Mouse (Mus musculus): ENCODE results near the gene Schip1. TPM values are rescaled to one million over a fixed set of nuclear protein-coding genes. Genes with fewer than 3 reads are reported as not detected.

The Schip1 gene
- polyA plus RNA-seq, 1 experiment from 2014 or later, result 33.2 TPM

DNA sequence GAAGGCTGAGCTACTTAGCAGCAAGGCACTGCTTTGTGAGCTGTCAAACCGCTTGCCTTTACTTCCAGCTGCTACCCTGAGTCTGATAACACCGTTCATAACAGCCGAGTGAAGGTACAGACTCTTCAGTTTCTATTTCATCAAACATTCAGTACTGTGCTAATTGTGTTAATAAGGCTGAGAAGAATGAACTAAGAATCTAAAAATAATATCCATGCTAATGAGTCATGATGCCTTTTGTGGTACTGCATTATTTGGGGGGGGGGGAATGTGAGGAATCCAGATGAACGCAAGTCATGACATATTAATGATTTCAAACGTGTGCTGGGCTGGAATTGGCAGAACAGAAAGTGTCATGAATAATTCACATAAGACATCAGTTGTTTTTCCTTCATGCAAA lies 341.1 kb downstream of the Schip1 start:
- no peak for ATAC-seq (ENCODE audit: insufficient read depth, low FRiP score)
- H3K9me3 ChIP-seq (replicated peaks; ENCODE audit: control insufficient read depth, low read length), result no peaks in the 10 kb centered on the region
- H3K27me3 ChIP-seq (ENCODE audit: control insufficient read depth, insufficient read depth, low read length), result no peaks in the 10 kb centered on the region
- H3K9ac ChIP-seq (ENCODE audit: low read length), result no peak overlapping the region
- H3K4me1 ChIP-seq (ENCODE audit: control insufficient read depth, insufficient read depth, low read length), result no peaks in the 10 kb centered on the region
- H3K36me3 ChIP-seq (ENCODE audit: control insufficient read depth, insufficient read depth, low read length), result no peaks in the 10 kb centered on the region
- H3K4me3 ChIP-seq (replicated peaks; ENCODE audit: low read length), result no peak overlapping the region
- no peak overlapping the region for H3K27ac ChIP-seq (ENCODE audit: low read length)
- whole genome bisulfite sequencing, result 68% methylated on average over 5 of the region's 5 CpGs
- H3K4me2 ChIP-seq (ENCODE audit: low read depth, low read length), result no peak overlapping the region

DNA sequence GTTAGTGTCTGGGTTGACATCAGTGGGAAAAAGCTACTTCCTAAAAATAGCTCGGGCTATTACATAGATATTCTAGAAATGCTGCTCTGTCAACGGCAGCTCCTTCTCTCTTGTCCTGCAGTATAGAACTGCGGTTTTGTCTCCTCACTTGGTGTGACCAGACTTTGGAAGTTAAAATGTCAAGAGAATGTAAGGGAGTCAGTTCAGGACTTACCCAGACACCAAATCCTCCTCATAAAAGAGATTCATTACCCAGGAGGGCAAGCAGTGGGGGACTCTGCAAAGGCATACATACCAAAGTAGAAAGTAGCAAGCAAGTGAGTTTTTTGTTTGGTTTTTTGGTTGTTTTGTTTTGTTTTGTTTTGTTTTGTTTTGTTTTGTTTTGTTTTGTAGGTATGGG lies 347.7 kb downstream of the Schip1 start:
- H3K9ac ChIP-seq (ENCODE audit: low read length), result no peak overlapping the region
- H3K27ac ChIP-seq (ENCODE audit: low read length), result no peak overlapping the region
- H3K4me3 ChIP-seq (replicated peaks; ENCODE audit: low read length), result no peak overlapping the region
- H3K4me1 ChIP-seq (ENCODE audit: control insufficient read depth, insufficient read depth, low read length), result no peaks in the 10 kb centered on the region
- no peak overlapping the region for H3K4me2 ChIP-seq (ENCODE audit: low read depth, low read length)
- ATAC-seq (ENCODE audit: insufficient read depth, low FRiP score), result no peak
- H3K27me3 ChIP-seq (ENCODE audit: control insufficient read depth, insufficient read depth, low read length), result no peaks in the 10 kb centered on the region
- 74% methylated on average over 3 of the region's 3 CpGs for WGBS
- H3K36me3 ChIP-seq (ENCODE audit: control insufficient read depth, insufficient read depth, low read length), result no peaks in the 10 kb centered on the region
- H3K9me3 ChIP-seq (replicated peaks; ENCODE audit: control insufficient read depth, low read length), result no peaks in the 10 kb centered on the region

DNA sequence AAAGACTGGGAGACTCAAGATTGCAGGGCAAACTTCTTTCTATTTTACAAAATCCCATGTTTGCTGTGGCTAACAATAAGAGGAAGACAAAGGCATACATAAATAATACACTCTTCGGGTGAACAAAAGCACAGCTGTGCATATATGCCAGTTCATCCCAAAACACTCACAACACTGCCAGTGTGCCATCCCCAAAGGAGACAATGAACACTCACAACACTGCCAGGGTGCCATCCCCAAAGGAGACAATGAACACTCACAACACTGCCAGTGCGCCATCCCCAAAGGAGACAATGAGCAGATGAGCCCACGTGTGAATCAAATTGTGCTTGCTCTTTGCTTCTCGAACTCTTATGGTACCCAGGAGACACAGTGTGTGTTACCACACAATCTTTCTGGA lies 355.2 kb downstream of the Schip1 start:
- Histone ChIP-seq H3K9ac (ENCODE audit: low read length) (no peak overlapping the region), H3K4me2 (ENCODE audit: low read depth, low read length) (no peak overlapping the region), H3K27ac (ENCODE audit: low read length) (no peak overlapping the region), H3K36me3 (ENCODE audit: control insufficient read depth, insufficient read depth, low read length) (no peaks in the 10 kb centered on the region), H3K27me3 (ENCODE audit: control insufficient read depth, insufficient read depth, low read length) (no peaks in the 10 kb centered on the region), H3K9me3 (replicated peaks; ENCODE audit: control insufficient read depth, low read length) (no peaks in the 10 kb centered on the region), H3K4me1 (ENCODE audit: control insufficient read depth, insufficient read depth, low read length) (no peaks in the 10 kb centered on the region), H3K4me3 (replicated peaks; ENCODE audit: low read length) (no peak overlapping the region)
- no peak for ATAC-seq (ENCODE audit: insufficient read depth, low FRiP score)
- WGBS, result 90% methylated on average over 4 of the region's 4 CpGs

DNA sequence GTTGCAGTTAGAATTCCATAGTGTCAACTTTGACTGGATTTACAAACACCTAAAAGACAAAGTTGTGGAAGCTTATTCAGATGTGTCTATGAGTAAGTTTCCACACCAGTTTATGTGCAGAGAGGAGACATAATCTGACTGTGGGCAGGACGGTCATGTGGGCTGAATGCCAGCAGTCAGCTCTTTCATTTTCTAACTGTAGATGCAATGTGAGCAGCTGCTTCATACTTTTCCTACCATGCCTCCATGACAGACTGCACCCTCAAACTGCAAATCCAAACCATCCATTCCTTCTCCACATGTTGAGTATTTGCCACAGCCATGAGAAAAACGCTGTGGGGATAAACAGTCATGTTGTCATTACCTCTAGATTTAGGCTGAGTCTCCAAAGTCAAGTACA lies 356.3 kb downstream of the Schip1 start:
- H3K4me3 ChIP-seq (replicated peaks; ENCODE audit: low read length), result no peak overlapping the region
- H3K9ac ChIP-seq (ENCODE audit: low read length), result no peak overlapping the region
- H3K27ac ChIP-seq (ENCODE audit: low read length), result no peak overlapping the region
- no peak overlapping the region for H3K4me2 ChIP-seq (ENCODE audit: low read depth, low read length)
- ATAC-seq (ENCODE audit: insufficient read depth, low FRiP score), result no peak
- 62% methylated on average over 2 of the region's 2 CpGs for WGBS
- no peaks in the 10 kb centered on the region for H3K4me1 ChIP-seq (ENCODE audit: control insufficient read depth, insufficient read depth, low read length)
- H3K36me3 ChIP-seq (ENCODE audit: control insufficient read depth, insufficient read depth, low read length), result no peaks in the 10 kb centered on the region
- no peaks in the 10 kb centered on the region for H3K9me3 ChIP-seq (replicated peaks; ENCODE audit: control insufficient read depth, low read length)
- H3K27me3 ChIP-seq (ENCODE audit: control insufficient read depth, insufficient read depth, low read length), result no peaks in the 10 kb centered on the region

DNA sequence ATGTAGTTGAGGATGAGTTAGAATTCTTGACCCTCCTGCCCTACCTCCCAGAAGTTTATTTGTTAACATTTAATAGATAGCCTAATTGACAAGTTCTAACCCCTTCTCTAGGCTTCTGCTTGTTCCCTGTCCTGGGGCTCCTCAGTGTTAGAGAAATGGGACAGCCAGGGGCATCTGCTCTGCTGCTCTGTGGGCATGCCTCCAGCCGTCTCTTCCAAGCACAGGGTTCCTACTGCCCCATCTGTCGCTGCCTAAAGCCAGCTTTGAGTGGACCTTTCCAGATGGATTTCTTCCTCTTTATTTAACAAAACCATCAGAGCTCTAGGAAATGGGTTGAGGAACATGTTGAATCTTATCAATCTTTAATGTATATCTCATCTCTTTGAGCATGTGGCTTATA lies 357.2 kb downstream of the Schip1 start:
- 78% methylated on average over 2 of the region's 2 CpGs for WGBS
- no peak overlapping the region for H3K9ac ChIP-seq (ENCODE audit: low read length)
- H3K9me3 ChIP-seq (replicated peaks; ENCODE audit: control insufficient read depth, low read length), result no peaks in the 10 kb centered on the region
- no peaks in the 10 kb centered on the region for H3K4me1 ChIP-seq (ENCODE audit: control insufficient read depth, insufficient read depth, low read length)
- no peak for ATAC-seq (ENCODE audit: insufficient read depth, low FRiP score)
- no peak overlapping the region for H3K27ac ChIP-seq (ENCODE audit: low read length)
- H3K4me2 ChIP-seq (ENCODE audit: low read depth, low read length), result no peak overlapping the region
- H3K27me3 ChIP-seq (ENCODE audit: control insufficient read depth, insufficient read depth, low read length), result no peaks in the 10 kb centered on the region
- H3K4me3 ChIP-seq (replicated peaks; ENCODE audit: low read length), result no peak overlapping the region
- H3K36me3 ChIP-seq (ENCODE audit: control insufficient read depth, insufficient read depth, low read length), result no peaks in the 10 kb centered on the region

DNA sequence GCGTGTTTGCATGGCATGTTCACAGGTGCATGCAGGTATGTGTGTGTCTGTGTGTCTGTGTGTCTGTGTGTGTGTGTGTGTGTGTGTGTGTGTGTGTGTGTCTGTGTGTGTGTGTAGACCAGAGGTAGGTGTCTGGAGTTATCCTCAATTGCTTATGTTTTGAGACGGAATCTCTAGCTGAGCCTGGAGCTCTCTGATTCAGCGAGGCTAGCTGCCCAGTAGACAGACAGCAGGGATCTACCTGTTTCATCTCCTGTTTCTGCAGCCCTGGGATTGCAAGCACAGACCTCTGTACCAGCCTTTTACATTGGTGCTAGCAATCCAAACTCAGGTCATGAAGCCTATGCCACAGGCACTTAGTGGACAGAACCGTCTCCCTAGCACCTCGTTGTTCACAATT lies 363.5 kb downstream of the Schip1 start:
- Histone ChIP-seq H3K9me3 (replicated peaks; ENCODE audit: control insufficient read depth, low read length) (no peaks in the 10 kb centered on the region), H3K27ac (ENCODE audit: low read length) (no peak overlapping the region), H3K4me2 (ENCODE audit: low read depth, low read length) (no peak overlapping the region), H3K27me3 (ENCODE audit: control insufficient read depth, insufficient read depth, low read length) (no peaks in the 10 kb centered on the region), H3K4me3 (replicated peaks; ENCODE audit: low read length) (no peak overlapping the region), H3K9ac (ENCODE audit: low read length) (no peak overlapping the region), H3K36me3 (ENCODE audit: control insufficient read depth, insufficient read depth, low read length) (no peaks in the 10 kb centered on the region), H3K4me1 (ENCODE audit: control insufficient read depth, insufficient read depth, low read length) (no peaks in the 10 kb centered on the region)
- 77% methylated on average over 5 of the region's 5 CpGs for WGBS
- no peak for ATAC-seq (ENCODE audit: insufficient read depth, low FRiP score)

DNA sequence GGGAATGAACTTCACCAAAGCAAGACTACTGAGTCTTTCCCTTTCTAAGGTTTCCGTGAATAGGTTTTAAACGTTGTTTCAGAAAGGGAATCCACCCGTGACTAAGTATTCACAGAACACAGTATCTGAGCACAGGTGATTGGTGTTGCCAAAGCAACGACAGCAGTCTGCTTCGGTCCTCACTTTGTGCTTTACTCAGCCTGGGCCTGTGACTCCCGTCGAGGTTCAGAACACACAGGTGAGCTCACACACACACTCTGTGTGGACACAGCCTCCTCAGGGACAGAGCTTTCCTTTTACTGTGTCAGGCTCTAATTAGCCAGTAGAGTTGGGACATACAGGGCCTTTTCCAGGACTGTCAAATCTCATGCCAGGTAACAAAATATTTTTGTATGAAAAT lies 369.8 kb downstream of the Schip1 start:
- H3K27me3 ChIP-seq (ENCODE audit: control insufficient read depth, insufficient read depth, low read length), result no peaks in the 10 kb centered on the region
- no peak overlapping the region for H3K27ac ChIP-seq (ENCODE audit: low read length)
- H3K4me1 ChIP-seq (ENCODE audit: control insufficient read depth, insufficient read depth, low read length), result no peaks in the 10 kb centered on the region
- H3K9me3 ChIP-seq (replicated peaks; ENCODE audit: control insufficient read depth, low read length), result no peaks in the 10 kb centered on the region
- H3K4me2 ChIP-seq (ENCODE audit: low read depth, low read length), result no peak overlapping the region
- WGBS, result 69% methylated on average over 7 of the region's 7 CpGs
- no peak overlapping the region for H3K4me3 ChIP-seq (replicated peaks; ENCODE audit: low read length)
- ATAC-seq (ENCODE audit: insufficient read depth, low FRiP score), result no peak
- H3K9ac ChIP-seq (ENCODE audit: low read length), result no peak overlapping the region
- no peaks in the 10 kb centered on the region for H3K36me3 ChIP-seq (ENCODE audit: control insufficient read depth, insufficient read depth, low read length)

DNA sequence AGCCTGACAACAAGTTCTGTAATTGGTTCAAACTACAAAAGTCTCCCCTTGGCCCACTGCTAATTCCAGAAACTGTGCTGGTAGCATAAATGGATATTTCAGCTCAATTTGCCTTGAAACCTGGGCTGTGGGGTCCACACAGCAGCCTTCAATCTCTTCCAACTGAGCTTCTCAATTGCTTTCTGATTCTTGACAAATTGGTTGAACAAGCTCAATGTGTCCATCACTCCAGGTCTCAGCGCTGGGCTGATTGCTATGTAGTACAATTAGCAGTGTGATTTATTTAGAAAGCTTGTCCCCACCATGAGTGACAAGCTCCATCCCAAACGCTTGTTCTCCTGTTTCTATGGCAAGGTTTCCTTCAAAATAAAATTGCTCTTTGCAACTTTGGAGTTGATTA lies 370.3 kb downstream of the Schip1 start:
- ATAC-seq (ENCODE audit: insufficient read depth, low FRiP score), result no peak
- Histone ChIP-seq H3K27me3 (ENCODE audit: control insufficient read depth, insufficient read depth, low read length) (no peaks in the 10 kb centered on the region), H3K9ac (ENCODE audit: low read length) (no peak overlapping the region), H3K36me3 (ENCODE audit: control insufficient read depth, insufficient read depth, low read length) (no peaks in the 10 kb centered on the region), H3K4me2 (ENCODE audit: low read depth, low read length) (no peak overlapping the region), H3K27ac (ENCODE audit: low read length) (no peak overlapping the region), H3K9me3 (replicated peaks; ENCODE audit: control insufficient read depth, low read length) (no peaks in the 10 kb centered on the region), H3K4me1 (ENCODE audit: control insufficient read depth, insufficient read depth, low read length) (no peaks in the 10 kb centered on the region), H3K4me3 (replicated peaks; ENCODE audit: low read length) (no peak overlapping the region)
- WGBS, result 77% methylated on average over 2 of the region's 2 CpGs

DNA sequence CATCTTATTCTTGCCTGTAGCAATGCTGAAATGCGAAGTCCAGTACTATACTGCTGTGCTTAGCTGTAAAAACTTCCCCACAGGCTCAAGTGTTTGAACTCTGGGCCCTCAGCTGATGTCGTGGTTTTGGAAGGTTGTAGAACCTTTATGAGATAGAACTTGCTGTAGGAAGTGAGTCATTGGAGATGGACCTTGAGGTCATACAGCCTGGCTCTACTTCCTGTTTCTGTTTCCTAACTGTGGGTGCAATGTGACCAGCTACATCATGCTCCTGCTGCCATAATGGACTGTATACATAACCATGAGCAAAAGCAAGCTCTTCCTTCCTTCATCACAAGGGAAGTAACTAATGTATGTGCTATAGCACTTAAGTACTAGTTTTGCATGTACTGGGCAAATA lies 383.9 kb downstream of the Schip1 start:
- no peak for ATAC-seq (ENCODE audit: insufficient read depth, low FRiP score)
- H3K4me2 ChIP-seq (ENCODE audit: low read depth, low read length), result no peak overlapping the region
- no peaks in the 10 kb centered on the region for H3K4me1 ChIP-seq (ENCODE audit: control insufficient read depth, insufficient read depth, low read length)
- H3K27me3 ChIP-seq (ENCODE audit: control insufficient read depth, insufficient read depth, low read length), result no peaks in the 10 kb centered on the region
- WGBS, result 79% methylated on average over 2 of the region's 2 CpGs
- H3K36me3 ChIP-seq (ENCODE audit: control insufficient read depth, insufficient read depth, low read length), result no peaks in the 10 kb centered on the region
- H3K27ac ChIP-seq (ENCODE audit: low read length), result no peak overlapping the region
- H3K9me3 ChIP-seq (replicated peaks; ENCODE audit: control insufficient read depth, low read length), result no peaks in the 10 kb centered on the region
- H3K9ac ChIP-seq (ENCODE audit: low read length), result no peak overlapping the region
- H3K4me3 ChIP-seq (replicated peaks; ENCODE audit: low read length), result no peak overlapping the region

DNA sequence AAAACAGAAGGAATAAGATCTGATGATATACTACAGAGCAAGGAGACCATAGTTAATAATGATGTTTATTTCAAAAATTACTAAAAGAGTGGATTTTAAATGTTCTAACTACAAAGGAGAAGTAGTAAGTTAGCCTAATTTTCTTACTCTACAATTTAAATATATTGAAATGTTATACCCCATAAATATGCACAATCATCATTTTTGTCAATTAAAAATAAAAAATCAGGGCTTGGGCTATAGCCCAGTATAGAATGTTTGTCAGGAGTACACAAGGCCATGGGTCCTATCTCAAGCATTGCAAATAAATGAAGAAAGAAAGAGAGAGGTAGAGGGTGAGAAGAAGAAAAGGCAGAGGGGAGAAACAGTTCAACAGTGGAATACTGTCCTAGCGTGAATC lies 387.0 kb downstream of the Schip1 start:
- no peaks in the 10 kb centered on the region for H3K27me3 ChIP-seq (ENCODE audit: control insufficient read depth, insufficient read depth, low read length)
- H3K4me1 ChIP-seq (ENCODE audit: control insufficient read depth, insufficient read depth, low read length), result no peaks in the 10 kb centered on the region
- H3K9me3 ChIP-seq (replicated peaks; ENCODE audit: control insufficient read depth, low read length), result no peaks in the 10 kb centered on the region
- no peaks in the 10 kb centered on the region for H3K36me3 ChIP-seq (ENCODE audit: control insufficient read depth, insufficient read depth, low read length)
- WGBS, result 95% methylated on average over 1 of the region's 1 CpGs
- H3K4me3 ChIP-seq (replicated peaks; ENCODE audit: low read length), result no peak overlapping the region
- H3K27ac ChIP-seq (ENCODE audit: low read length), result no peak overlapping the region
- no peak overlapping the region for H3K9ac ChIP-seq (ENCODE audit: low read length)
- no peak for ATAC-seq (ENCODE audit: insufficient read depth, low FRiP score)
- no peak overlapping the region for H3K4me2 ChIP-seq (ENCODE audit: low read depth, low read length)

All from stomach, embryonic 16.5 days (tissue).